Mouse (Mus musculus): ENCODE data around the gene T2.
"Not testable (repeated sequence)": the region's sequence is repeated elsewhere in the genome, so short reads cannot be mapped to it uniquely, and the experiment has no call there.

Gene T2

DNA sequence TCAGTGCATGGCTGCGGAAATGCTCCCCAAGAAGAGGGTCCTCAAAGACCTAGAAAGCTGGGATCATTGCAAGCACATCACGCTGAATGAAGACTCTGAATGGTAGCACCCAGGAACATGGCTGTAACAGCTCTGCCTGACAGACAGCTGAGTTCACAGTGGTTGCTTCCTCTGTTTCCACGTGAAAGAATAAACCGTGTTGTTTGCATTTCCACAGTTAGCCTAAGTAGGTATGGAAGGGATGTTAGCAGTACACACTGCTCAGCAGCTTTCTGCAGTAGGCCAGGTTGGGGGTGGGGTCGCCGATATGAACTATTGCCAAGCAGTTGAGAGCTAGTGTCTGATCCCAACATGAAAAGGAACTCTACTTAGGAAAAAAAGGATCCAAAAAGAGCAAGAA is at the start of gene T2:
Gene T2 (plus strand): TSS at position 301 of the 400 bp plus-strand sequence.
- DNase-seq (ENCODE audit: extremely low spot score, low spot score) = no peak

DNA sequence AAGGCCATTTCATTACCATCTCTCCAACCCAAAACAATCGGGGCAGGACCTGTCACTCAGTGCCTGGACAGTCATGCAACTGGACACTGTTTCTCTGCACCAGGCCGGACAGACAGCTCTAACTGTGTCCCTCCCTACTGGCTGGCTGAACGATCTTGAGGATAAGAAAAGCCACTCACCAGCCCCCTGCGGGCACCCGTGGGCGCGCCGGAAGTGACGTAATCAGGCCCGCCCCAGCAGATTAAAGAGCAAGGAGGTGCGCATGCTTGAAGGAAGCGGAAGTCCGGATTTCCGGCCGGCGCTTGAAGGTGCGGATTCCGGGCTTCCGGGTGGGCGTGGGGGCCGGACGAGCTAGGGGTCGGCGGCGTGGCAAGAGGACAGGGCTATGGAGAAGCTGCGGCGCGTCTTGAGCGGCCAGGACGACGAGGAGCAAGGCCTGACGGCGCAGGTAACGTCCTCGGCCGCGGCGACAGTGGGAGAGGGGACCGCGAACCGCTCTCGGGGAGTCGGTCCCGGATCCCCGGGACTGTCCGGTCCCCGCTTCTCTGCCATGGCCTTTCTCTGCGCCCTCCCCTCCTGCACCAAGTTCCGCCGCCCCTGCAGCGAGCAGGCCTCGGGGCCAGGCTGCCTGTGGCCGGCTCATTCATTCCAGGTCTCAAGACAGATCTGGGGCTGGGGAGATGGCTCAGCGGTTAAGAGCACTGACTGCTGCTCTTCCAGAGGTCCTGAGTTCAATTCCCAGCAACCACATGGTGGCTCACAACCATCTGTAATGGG is 44.8 kb upstream of the T2 start, which contains the start of gene Sft2d1:
Gene Sft2d1 (plus strand): TSS at position 265 of the 777 bp plus-strand sequence.
- peak; percentile 97 for DNase-seq (ENCODE audit: extremely low spot score, low spot score)

DNA sequence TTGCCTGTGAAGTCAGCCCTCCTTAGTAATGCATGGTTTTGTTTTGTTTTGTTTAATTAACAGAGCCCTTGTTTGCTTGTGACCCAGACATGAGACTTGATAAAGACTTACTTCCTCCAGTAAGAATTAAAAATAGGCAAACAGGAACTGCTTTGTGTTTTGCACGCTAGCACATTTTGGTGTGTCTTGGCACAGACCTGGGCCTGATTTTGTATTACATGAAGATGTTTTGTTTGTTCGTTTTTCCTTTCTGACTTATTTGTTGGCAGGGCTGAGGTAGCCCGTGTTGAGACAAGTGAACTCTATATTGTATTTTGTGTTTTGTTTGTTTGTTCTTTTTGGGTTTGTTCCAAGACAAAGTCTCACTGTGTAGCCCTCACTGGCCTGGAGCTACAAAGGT is 44.0 kb upstream of the T2 start:
- DNase-seq (ENCODE audit: extremely low spot score, low spot score) = no peak

DNA sequence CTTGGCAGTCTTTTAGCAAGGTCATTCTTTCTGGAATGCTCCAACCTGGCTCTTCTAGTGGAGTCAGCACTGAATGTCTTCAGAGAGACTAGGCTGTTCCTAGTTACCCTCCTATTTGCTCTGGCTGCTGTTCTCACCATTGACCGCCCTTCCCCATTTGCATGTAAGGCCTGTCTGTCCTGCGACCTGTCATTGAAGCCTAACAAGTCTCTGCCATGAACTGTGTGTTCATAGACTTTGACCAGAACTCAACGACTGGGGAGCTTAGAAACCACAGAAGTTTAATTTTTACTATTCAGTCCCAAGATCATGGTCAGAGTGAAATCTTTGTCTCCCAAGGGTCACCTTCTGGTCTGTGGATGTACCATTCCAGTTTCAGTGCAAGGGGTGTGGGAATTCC is 41.8 kb upstream of the T2 start:
- no peak for DNase-seq (ENCODE audit: extremely low spot score, low spot score)

DNA sequence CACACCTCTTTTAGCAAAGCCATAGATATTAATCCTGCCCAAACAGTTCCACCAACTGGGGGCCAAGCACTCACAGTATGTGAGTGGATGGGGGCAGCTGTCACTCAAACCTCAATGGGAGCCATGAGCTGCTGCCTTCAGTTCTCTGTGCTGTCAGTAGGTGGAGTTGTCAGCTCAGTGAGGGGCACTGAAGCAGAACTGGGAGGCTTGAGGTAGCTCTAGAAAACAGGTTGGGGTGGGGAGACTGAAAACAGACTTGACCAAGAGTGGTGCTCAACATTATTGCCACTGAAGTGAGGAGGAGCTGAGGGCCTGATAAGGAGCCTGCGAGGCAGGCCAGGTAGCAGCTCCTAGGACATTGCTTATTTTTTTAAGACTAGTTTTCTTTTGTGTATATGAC is 39.5 kb upstream of the T2 start:
- no peak for DNase-seq (ENCODE audit: extremely low spot score, low spot score)

DNA sequence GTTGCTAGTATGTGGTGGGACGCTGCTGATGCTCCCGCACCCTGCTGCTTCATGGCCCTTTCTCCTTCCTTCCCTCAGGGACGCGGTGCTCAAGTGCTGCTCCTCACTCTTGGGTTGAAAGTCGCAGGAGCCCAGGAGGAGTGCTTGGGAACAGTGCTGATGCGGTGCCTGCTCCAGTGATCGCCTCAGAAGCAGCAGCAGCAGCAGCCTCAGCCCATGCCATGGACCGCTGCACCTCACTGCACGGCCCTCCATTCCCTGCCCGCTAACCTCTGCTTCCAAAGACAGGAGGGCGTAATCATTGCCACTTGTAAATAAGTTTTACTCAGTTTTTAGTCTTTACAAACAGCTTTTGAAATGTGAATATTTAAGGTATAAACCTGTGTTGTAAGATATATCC is 28.9 kb upstream of the T2 start:
- not testable (repeated sequence) for DNase-seq (ENCODE audit: extremely low spot score, low spot score)

DNA sequence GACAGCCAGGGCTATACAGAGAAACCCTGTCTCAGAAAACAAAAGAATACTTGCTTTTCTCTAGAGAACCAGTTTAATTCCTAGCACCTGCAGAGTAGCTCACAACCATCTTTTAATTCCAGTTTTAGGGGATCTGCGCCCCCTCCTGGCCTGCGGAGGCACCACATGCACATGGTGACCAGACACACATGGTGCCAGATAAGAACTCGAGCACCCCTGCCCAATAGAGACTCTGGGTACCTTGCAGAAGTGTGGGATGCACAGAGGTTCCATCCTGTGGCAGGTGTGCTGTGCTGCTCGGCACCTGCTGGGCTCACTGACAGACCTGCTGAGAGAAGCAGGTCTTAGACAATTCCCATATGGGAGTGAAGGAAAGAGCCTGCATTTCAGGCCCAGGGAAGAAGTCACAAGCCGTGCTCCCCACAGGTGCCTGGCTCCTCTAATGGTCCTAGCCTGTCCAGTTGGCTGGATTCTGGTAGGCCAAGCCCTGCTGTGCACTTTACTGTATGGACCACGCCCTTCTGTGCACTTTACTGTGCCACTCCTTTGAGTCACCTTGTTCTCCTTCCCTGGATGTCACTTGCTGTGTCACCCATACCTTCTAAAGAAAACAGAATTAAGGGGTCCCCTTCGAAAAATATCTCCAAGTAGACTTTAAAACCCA is 27.1 kb upstream of the T2 start:
- DNase-seq (ENCODE audit: extremely low spot score, low spot score) = no peak

DNA sequence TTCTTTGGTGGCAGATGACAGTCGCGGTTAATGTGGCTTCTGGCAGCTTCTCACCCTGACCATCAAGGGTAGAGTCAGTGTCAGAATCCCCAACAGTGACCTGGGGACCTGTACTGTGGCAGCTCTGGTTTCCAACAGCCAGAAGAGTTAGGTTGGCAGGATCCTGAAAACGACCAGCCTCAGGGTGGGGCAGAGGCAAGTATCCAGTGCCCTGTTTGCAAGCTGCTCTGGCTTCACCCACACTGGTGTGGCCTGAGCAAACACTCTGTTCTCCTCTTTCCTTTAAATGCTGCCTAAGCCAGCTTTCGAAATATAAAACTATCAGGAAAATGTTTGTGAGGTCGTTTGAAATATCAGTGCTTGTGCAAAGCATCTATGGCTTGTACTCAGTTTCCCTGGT is 25.2 kb upstream of the T2 start:
- no peak for DNase-seq (ENCODE audit: extremely low spot score, low spot score)

DNA sequence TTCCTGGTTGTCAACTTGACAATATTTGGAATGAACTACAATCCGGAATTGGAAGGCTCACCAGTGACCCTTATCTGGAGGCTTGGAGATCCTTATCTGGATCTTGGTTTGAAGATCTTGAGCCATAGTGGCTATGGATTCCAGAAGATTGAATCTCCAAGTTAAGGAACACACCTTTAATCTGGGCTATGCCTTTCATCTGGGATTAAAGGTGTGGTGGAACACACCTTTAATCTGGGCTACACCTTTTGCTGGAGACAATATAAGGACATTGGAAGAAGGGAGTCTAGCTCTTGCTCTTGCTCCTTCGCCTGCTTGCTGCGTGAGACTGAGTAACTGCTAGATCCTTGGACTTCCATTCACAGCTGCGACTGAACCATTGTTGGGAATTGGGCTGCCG is 18.6 kb upstream of the T2 start, which contains the start of gene Prr18:
Gene Prr18 (plus strand): TSS at position 301 of the 400 bp plus-strand sequence.
- DNase-seq (ENCODE audit: extremely low spot score, low spot score) = not testable (repeated sequence)

DNA sequence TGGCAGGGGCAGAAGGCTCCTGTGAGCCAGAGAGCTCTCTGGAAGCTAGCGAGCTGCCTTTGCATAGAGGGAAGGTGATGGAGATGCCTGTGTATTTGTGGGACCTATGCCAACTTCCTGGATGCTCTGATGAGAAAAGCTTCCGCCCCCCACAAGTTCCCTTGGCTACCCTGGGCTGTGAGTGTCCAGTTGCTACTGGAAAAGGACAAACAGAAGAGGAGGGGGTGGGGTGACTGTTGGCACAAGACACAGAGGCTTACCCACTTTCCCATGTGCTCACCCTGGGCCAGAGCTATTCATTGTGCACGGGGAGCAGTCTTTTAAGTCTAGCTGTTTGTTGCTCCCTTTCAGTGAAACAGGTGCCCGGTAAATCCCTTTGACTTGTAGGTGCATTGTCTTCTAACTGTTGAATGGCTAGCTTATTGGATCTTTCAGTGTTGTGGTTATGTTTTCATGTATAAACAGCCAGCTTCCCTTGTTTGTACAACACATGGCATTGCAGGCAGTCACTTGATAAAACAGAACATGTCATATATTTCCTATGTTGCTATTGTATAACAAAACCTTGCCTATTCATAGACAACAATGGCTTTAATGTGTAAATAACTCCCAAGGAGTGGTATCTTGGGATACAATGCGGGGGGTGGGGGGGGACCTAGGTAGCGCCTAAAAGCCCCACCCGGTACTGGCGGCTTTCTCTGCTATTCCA is 16.0 kb upstream of the T2 start:
- no peak for DNase-seq (ENCODE audit: extremely low spot score, low spot score)

DNA sequence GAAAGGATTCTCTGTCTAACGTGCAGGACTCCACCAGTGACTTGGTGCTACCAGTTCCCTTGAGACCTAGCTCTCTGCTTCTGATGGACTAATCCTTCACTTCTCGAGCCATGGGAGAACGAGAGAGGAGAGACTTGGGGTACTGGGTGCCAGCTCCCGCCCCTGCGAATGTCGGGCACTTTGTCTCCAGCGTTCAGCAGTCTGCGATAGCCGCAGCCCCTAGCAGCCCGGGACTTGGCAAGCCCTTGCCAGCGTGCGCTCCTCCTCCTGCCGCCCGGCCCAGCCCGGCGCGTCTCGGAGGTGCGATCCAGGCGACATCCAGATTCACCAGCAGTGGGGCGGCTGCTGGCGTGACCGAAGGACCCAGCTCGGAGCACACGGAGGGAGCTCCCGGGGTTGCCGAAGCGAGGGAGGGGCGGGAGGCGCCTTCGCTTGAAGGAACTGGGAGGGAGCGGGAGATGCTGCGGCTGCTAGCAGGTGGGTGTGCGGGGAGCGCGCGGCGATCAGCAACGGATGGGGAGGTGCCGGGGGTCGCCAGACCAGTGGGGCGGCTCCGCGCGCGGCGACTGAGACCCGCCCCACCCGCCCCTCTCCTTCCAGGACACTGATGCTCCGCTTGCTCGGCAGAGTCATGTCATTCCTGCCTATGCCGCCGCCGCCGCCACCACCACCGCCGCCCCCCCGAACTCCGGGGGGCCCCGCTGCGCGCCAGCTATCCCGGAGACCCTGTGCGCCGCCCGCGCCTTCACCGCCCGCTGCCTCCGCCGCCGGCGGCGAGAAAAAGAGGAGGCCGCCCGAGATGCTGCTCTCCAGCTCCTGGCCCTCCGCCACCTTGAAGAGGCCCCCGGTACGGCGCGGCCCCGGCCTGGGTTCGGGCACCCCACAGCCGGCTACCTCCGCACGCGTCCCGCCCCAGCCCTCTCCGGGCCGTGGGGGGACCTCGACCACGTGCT is 15.1 kb upstream of the T2 start:
- DNase-seq (ENCODE audit: extremely low spot score, low spot score) = peak; percentile 56

DNA sequence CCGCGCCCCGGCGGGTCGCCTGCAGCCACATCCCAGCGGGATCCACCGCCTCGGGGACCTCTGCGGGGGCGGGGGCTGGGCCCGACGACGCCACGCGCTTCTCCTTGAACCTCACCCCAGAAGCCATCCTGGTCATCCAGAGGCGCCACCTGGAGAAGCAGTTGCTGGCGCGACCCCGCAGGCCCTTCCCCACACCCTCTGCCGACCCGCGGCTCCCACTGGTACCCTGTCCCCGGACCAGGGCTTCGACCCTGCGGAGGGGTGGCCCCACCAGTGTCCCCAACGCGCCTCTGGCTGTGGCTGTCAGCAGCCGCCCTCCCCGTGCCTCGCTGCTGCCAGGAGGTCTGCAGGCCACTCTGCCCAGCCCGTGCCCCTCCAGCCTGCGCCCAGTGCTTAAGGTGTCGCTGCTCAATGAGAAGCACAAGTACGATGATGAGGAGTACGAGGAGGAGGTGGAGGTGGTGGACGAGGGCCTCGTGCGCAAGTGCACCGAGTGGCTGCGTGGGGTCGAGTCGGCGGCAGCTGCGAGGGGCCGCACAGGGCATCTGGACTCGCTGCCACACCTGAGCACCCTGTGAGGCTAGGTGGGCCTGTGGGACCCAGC is 14.3 kb upstream of the T2 start:
- DNase-seq (ENCODE audit: extremely low spot score, low spot score) = no peak

DNA sequence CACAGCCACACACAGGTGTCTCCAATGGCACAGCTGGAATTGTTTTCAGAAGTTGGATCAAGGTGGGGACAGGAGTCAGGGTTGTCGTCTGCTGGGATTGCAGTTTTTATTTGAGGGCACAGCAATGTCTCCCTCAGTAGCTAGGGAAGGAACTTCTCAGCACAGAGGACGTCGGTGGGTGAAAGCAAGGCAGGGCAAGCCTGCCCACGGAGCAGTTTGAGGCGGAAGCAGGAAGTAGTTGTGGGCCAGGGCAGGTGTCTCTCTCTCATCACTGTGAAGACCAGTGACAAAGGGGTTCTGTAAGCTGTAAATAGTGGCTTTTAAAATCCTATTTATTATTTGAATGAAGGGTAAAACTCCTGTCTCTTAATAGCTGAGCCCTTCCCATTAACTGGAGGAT is 13.1 kb upstream of the T2 start:
- DNase-seq (ENCODE audit: extremely low spot score, low spot score) = no peak

DNA sequence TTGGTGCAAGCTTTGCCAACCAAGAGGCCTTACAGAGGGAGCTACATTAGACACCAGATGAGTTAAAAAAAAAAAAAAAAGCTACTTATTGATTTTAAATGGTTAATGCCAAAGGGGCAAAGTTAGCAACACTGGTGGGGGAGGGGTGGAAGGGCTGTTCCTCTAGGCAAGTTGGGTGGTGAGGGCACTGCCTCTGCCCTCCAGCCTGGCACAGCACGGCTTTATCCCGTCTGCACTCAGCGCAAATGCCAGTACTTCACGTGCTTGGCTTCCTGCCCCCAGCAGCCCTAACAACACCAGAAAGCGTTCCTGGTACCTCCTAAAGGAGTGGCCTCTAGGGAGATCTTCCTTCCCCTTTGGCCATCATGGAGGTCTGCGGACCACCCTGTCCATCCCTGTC is 12.4 kb upstream of the T2 start:
- DNase-seq (ENCODE audit: extremely low spot score, low spot score) = no peak

DNA sequence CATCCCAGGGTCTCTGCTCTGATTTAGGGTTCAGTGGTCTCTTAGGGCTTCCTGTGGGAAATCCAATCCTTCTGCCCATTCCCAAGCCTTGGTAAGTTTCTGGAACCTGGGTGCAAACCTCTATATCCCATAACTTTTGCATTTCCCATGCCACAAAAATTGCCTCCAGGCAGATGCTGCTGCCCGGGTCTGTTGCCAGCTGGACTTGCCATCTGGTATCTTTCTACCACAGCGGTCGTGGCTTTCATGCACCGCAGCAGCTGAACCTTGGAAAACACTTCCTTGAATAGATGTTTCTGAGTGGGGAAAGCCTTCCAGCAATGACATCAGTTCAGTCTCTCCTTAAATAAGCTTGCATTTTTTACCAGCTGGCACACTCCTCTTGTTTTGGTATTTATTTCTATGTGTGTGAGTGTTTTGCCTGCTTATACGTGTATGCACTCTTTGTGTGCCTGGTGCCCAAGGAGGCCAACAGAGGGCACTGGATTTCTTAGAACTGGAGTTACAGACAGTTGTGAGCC is 8.0 kb upstream of the T2 start:
- no peak for DNase-seq (ENCODE audit: extremely low spot score, low spot score)

DNA sequence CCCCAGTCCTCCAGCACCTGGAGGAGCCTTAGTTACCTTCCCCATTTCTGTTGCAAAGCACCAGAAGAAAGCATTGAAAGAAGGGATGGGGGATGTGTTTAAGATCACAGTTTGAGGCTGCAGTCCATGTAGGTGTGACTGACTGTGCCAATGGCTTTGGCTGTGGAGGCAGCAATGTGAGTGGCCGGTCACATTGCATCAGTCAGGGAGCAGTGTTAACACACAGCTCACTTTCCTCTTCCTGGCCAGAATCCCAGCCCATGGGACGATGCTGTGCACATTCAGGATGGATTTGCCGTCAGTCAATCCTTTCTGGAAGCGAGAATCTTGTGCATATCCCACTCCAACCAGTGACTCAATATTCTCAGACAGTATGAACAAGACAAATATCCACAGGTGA is 6.9 kb upstream of the T2 start:
- DNase-seq (ENCODE audit: extremely low spot score, low spot score) = no peak

DNA sequence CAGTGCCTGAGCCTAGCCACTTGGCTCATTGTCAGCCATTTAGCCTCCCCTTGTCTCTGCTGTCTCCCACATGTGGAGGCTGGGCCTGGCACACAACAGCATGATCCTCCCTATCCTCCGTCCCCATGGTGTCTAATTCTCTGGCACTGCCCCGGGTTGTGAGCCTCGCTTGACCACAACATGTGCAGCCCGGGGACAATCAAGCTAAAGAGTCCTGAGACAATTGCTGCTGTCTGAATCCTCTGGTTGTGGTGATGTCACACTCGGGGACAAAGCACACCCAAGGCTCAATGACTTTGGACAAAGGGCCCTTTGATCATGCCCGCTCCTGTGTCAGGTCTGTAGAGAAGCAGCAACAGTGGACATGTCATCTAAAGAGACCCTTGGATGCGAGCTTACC is 4.7 kb upstream of the T2 start:
- no peak for DNase-seq (ENCODE audit: extremely low spot score, low spot score)

DNA sequence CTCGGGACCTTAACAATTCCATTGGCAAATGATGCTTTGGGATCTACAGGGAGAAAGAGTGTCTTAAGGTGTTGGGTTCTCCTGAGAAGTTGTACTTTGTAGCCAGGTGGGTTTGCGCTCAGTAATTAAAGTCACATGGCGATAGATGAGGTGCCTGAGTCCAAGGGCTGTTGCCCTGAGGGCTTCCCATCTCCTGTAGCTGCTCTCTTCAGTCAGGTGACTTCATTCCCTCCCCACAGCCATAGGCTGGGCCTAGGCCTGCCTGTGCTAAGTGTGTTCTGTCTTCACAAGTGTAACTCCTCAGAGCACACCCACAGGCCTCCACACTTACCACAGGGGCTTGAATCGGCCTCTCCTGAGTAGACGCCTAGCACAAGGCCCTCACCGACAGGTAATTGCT is 1.7 kb downstream of the T2 start:
- DNase-seq (ENCODE audit: extremely low spot score, low spot score) = no peak

DNA sequence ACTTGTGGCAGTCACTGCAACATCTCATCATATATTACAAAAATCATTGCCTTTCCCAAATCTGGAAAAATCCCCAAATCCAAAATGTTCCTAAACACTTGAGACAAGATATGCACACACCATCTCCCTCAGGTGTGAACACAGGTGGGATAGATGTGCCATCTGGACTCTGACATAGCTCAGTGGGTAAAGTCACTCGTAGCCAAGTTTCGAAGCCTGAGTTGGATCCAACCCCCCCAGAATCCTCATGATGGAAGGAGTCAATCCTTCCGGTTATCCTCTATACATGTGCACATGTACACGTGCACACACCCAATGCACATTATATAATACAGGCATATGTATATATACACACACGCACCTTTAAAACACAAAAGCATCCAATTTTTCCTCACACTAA is 5.1 kb downstream of the T2 start:
- DNase-seq (ENCODE audit: extremely low spot score, low spot score) = no peak

DNA sequence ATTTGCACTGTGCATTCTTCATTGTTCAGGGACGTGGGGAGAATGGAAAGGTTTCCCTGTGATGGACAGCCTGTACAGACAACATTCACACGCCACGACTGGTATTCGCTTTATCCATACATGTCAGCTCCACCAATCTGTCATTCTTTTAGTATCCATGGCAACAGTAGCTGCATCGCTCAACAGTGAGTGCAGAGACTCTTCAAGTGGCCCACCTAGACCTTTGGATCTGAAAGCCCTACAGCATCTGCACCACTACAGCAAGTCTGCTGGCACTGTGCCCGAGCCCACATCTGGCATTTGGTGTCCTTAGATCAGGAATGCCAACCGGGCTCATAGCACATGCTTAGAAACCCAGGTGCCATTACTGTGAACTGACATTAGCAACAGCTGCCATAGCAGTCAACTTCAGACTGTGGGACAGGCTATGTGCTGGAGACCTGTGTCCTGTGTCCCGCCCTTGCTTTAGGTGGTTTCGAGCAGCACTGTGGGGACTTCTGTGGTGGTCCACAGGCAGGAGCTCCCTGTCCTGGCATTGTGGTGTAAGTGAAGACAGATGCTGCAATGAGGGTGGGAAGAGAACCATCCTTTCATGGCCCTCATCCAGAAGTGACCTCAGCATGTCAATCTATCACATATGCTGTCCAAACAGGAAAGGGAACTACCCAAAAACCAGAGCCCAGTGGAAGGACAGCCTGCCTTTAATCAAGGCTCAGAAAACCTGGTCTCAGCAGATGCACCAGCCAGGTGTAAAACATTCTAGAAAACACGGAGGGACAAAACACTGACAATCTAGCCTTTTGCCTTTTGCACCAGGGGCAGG is 5.7 kb downstream of the T2 start:
- no peak for DNase-seq (ENCODE audit: extremely low spot score, low spot score)
